Mouse (Mus musculus) cortical plate, adult 2 months (tissue): Measurements from ENCODE around the gene Diexf.

Experiments
- CTCF ChIP-seq: fragments of 200-500 bp; IDR thresholded peaks from 2 replicates; pipeline ENCODE4 v1.5.1; 2011; ENCODE audit warnings: mild to moderate bottlenecking, control low read depth, low read length; ENCODE audit not compliant: insufficient read depth; ENCODE audit errors: extremely low read depth
- POLR2A ChIP-seq: fragments of 200-500 bp; IDR thresholded peaks from 2 replicates; pipeline ENCODE4 v1.6.1; 2011; ENCODE audit warnings: mild to moderate bottlenecking, low read length, control low read depth; ENCODE audit not compliant: insufficient read depth; ENCODE audit errors: extremely low read depth

DNA sequence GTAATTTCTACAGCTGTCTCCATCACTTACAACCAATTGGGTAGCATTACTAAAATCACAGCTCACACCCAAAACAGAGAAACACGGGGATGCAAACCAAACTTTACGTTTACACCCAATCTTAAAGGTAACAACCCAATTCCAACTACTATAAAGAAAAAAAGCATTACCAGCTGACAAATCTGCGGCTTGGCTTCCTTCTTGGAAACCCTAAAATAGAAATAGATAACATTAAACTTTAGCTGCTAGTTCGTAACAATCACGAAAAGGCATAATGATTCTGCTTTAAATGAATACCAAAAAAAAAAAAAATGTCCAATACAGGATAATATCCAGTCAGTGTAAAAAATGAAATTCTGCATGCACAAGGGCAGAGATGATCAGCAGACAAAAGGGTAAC is 751 bp downstream of the Diexf start:
- TF ChIP-seq POLR2A (no peak), CTCF (no peak)
